Mouse (Mus musculus): Measurements from ENCODE around the gene Prkag2. TPM values are rescaled to one million over a fixed set of nuclear protein-coding genes. Genes with fewer than 3 reads are reported as not detected.
"Not testable (repeated sequence)": the region's sequence is repeated elsewhere in the genome, so short reads cannot be mapped to it uniquely, and the experiment has no call there.

The Prkag2 gene
- polyA plus RNA-seq, 1 experiment from 2014 or later = 94.7 TPM

DNA sequence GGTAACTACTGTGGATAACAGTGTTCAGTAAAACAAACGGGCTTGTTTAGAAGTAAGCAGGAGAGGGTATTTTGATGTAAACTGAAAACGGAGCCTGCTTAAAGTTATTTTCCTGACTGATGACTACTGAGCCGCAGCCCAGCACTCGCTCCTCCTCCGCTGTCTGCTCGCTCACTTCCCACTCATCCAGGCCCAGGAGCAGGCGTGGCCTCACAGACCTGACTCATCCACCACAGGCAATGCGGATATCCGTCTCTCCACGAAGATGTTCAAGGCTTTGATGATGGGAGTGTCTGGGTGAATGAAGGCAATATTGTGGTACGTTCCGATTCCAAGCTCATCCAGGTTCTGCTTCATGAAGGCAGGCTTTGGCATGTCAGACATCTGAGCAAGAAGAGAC is 229.2 kb downstream of the Prkag2 start:
- peaks cover 29% of the 10 kb centered on the region for H3K36me3 ChIP-seq
- no peaks in the 10 kb centered on the region for H3K27me3 ChIP-seq
- no peak overlapping the region for H3K4me2 ChIP-seq
- peaks cover 4% of the 10 kb centered on the region; the same call in 1 of the 2 replicates for H3K4me1 ChIP-seq (replicated peaks)
- no peak for ATAC-seq (ENCODE audit: low FRiP score, low read depth)
- WGBS = 95% methylated on average over 12 of the region's 12 CpGs
- no peak overlapping the region for H3K4me3 ChIP-seq
- H3K9me3 ChIP-seq = no peaks in the 10 kb centered on the region
- H3K27ac ChIP-seq (replicated peaks) = no peak overlapping the region
- H3K9ac ChIP-seq = no peak overlapping the region

DNA sequence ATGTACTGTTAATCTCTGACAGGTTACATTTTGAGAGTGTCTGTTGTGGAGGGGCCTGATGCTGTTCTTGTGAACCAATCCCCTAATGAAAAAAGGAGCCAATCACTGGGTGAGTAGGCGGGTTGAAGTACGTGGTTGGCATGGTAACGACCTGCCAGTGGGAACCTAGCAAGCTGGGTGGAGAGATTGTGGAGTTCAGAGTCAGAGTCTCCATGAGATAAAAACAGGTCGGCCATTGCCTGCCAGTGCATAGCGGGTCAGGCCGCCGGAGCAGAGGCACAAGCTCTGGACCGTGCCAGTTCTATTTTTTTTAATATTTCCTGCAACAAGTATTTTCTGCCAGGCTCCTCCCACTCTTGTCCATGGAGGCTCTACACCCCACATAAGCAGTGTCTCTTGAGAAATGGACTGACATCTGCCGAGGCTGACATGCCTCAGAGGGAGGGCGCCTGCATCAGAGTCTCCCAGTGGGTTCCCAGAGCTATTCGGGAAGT is 230.6 kb downstream of the Prkag2 start:
- peaks cover 4% of the 10 kb centered on the region; the same call in 1 of the 2 replicates for H3K4me1 ChIP-seq (replicated peaks)
- H3K36me3 ChIP-seq = peaks cover 22% of the 10 kb centered on the region
- no peaks in the 10 kb centered on the region for H3K27me3 ChIP-seq
- 61% methylated on average over 11 of the region's 11 CpGs for WGBS
- H3K27ac ChIP-seq (replicated peaks) = no peak overlapping the region
- ATAC-seq (ENCODE audit: low FRiP score, low read depth) = peak; percentile 50
- no peak overlapping the region for H3K9ac ChIP-seq
- H3K4me2 ChIP-seq = no peak overlapping the region
- no peak overlapping the region for H3K4me3 ChIP-seq
- no peaks in the 10 kb centered on the region for H3K9me3 ChIP-seq

DNA sequence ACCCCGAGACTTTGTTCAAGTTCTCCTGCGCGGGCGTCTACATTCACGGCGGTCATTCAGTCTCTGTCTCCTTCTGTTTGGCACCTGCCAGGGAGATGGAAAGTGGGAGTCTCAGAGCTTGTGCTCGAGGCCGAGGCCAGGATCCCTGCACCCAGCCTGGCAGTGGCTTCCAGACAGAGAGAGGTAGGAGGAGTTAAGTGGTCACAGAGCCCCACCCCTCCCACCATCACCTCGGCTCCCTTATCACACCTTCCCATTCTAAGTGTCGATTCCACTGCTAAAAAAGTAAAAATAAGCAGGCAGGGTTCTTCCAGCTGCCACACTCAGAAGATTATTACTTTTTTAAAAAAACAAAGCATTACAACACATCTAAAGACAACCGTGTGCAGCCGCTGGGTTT is 236.6 kb downstream of the Prkag2 start:
- H3K4me3 ChIP-seq = no peak overlapping the region
- no peak for ATAC-seq (ENCODE audit: low FRiP score, low read depth)
- no peak overlapping the region for H3K9ac ChIP-seq
- peaks cover 4% of the 10 kb centered on the region; the same call in 1 of the 2 replicates for H3K4me1 ChIP-seq (replicated peaks)
- no peaks in the 10 kb centered on the region for H3K27me3 ChIP-seq
- H3K4me2 ChIP-seq = no peak overlapping the region
- no peaks in the 10 kb centered on the region for H3K9me3 ChIP-seq
- H3K36me3 ChIP-seq = peaks cover 43% of the 10 kb centered on the region
- no peak overlapping the region for H3K27ac ChIP-seq (replicated peaks)
- 83% methylated on average over 12 of the region's 12 CpGs for WGBS

DNA sequence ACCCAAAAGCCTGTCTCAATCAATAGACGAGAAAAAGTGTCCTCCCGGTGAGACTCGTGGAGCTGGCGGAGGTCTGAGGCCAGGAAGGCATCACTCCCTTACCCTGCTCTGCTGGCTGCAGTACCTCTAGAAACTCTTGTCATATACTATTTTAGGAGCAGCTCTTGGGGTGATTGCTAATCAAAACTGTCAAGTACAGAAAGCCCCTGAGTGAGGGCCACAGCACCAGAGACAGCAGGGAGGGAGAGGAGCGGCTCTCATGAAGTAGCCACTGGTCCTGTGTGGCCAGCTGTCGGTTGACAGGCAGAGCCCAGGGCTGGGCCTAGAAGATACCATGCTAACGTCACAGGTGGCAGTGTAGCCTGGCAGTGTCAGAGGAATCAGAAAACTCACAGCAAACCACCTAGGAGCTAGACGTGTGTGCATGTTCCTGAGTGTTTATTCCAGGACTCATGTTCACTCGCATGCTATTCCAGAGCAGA is 239.0 kb downstream of the Prkag2 start:
- Histone ChIP-seq H3K4me1 (replicated peaks) (peaks cover 4% of the 10 kb centered on the region; the same call in 1 of the 2 replicates), H3K4me2 (no peak overlapping the region), H3K27me3 (no peaks in the 10 kb centered on the region), H3K9ac (no peak overlapping the region), H3K4me3 (no peak overlapping the region), H3K9me3 (no peaks in the 10 kb centered on the region), H3K27ac (replicated peaks) (no peak overlapping the region), H3K36me3 (peaks cover 28% of the 10 kb centered on the region)
- no peak for ATAC-seq (ENCODE audit: low FRiP score, low read depth)
- 88% methylated on average over 9 of the region's 9 CpGs for whole genome bisulfite sequencing

DNA sequence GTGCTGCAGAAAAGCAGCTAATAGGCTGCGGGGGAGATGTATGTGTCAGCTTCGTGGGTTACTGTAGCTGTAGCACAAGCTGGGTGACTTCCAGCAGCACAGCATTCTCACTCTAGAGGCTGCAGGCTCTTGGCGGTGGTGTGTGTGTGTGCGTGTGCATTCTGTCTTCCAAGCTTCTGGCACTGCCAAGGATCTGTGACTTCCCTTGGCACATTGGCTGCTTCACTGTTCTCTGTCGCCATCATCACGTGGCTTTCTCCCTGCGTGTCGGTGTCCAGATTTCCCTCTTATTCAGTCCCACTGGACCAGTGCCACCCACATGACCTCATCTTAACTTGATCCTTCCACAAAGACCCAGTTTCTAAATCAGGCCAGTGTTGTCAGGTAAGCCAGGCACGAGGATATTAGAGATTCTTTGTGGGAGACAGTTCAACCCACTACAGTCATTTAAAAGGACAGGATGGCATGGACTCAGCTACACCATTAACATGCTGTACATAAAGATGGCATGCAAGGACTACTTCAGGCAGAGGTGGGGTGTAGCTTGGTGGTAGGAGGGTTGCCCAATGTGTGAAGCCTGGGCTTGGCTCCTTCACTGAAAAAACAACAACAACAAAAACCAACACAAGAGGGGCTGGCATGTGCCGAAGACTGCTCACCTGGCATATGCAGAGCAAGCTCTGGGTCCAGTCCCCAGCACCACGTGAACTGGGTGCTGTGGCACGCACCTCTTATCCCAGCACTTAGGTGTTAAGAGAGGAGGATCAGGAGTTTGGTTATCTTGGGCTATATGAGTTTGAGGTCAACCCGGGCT is 239.6 kb downstream of the Prkag2 start:
- H3K27ac ChIP-seq (replicated peaks) = peak overlapping the region; percentile 3; the same call in 1 of the 2 replicates
- no peaks in the 10 kb centered on the region for H3K27me3 ChIP-seq
- 79% methylated on average over 13 of the region's 13 CpGs for WGBS
- H3K4me2 ChIP-seq = no peak overlapping the region
- peaks cover 4% of the 10 kb centered on the region; the same call in 1 of the 2 replicates for H3K4me1 ChIP-seq (replicated peaks)
- ATAC-seq (ENCODE audit: low FRiP score, low read depth) = peak; percentile 86
- peaks cover 25% of the 10 kb centered on the region for H3K36me3 ChIP-seq
- no peak overlapping the region for H3K4me3 ChIP-seq
- H3K9ac ChIP-seq = no peak overlapping the region
- H3K9me3 ChIP-seq = no peaks in the 10 kb centered on the region

DNA sequence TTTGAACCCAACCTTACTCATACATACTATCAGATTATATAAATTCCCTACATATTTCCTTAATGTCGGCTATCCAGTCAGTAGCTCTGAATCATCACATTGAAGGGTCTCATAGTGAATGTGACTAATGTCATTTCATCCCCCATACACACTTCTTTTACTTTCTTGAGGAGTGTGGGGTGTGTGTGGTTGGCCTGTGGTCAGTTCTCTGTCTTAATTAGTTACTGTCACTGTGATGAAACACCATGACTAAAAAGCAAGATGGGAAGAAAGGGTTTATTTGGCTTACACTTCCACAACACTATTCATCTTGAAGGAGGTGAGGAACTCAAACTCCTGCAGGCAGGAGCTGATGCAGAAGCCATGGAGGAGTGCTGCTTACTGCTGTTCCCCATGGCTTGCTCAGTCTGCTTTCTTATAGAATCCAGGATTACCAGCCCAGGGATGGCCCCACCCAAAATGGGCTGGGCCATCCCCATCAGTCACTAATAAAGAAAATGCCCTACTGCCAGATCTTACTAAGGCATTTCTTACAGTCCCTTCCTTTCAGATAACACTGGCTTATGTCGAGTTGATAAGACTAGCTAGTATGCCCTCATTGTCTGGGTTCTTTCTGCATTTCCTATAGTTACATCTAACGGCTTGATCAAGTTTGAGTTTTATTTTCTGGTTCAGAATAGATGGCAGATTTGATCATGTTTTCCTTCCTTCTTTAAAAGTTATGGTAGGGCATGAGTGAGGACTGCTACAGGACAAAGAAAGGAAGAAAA is 240.5 kb downstream of the Prkag2 start:
- Histone ChIP-seq H3K27ac (replicated peaks) (no peak overlapping the region; the same call in 1 of the 2 replicates), H3K4me1 (replicated peaks) (peaks cover 4% of the 10 kb centered on the region; the same call in 1 of the 2 replicates), H3K9ac (no peak overlapping the region), H3K9me3 (no peaks in the 10 kb centered on the region), H3K36me3 (peaks cover 25% of the 10 kb centered on the region), H3K27me3 (no peaks in the 10 kb centered on the region), H3K4me2 (no peak overlapping the region), H3K4me3 (no peak overlapping the region)
- ATAC-seq (ENCODE audit: low FRiP score, low read depth) = no peak
- 91% methylated on average over 3 of the region's 3 CpGs for WGBS

DNA sequence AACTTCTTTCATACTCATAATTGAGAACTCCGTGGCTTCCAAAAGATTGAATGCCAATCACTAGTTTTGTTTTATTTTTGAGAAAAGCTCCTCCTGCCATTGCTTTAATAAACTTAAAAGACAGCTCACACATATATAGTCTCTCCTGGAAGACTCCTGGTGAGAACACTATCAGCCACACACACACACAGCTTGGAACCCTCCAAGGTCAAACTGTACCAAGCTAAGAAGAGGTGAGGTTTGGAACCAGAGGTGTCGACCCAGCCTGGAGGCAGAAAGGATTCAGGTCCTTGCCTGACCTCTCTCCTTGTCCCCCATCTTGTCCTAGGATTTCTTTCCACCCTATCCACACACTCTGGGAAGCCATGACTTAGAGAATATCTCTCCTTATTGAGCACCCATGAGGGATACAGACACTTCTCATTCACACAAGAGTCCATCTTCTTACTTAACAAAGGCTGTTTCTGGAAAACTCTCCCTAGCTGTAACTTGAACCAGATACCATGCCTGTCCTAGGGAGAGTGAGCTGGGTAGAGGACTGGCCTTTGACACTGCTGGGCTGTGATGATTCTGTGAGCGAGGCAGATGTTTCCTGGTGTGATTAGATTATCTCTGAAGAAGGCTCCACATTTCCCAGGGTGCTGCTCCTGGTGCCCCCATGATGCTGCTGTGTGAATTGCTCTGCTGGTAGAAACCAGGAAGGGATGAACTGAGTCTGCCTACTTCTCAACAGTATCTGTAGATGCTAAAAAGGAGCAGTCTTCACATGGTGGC is 245.4 kb downstream of the Prkag2 start:
- WGBS = 68% methylated on average over 3 of the region's 3 CpGs
- ATAC-seq (ENCODE audit: low FRiP score, low read depth) = no peak
- Histone ChIP-seq H3K4me2 (no peak overlapping the region), H3K4me1 (replicated peaks) (peaks cover 2% of the 10 kb centered on the region; the same call in 1 of the 2 replicates), H3K27ac (replicated peaks) (no peak overlapping the region), H3K9ac (no peak overlapping the region), H3K27me3 (no peaks in the 10 kb centered on the region), H3K36me3 (no peaks in the 10 kb centered on the region), H3K9me3 (no peaks in the 10 kb centered on the region), H3K4me3 (no peak overlapping the region)

DNA sequence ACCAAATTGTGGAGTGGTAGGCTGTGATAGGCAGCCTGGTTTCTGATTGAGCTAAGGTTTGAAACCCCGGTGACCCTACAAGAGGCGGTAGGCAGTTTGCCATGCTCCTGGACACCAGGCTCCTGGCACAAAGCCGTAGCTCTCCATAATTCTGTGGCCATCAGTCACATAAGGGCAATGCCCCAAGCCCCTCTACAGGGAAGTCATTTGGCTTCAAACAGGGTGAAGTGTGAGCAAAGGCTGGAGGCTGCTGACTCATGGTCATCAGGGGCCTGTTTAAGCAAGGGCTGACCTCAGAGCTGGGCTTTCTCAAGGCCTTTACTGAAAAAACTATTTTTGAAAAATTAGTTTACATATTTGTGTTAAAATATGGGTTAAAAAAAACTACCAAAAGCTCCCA is 246.2 kb downstream of the Prkag2 start:
- 83% methylated on average over 3 of the region's 3 CpGs for WGBS
- H3K4me1 ChIP-seq (replicated peaks) = no peaks in the 10 kb centered on the region
- no peaks in the 10 kb centered on the region for H3K9me3 ChIP-seq
- ATAC-seq (ENCODE audit: low FRiP score, low read depth) = no peak
- no peak overlapping the region for H3K9ac ChIP-seq
- no peaks in the 10 kb centered on the region for H3K27me3 ChIP-seq
- H3K36me3 ChIP-seq = no peaks in the 10 kb centered on the region
- H3K4me2 ChIP-seq = no peak overlapping the region
- no peak overlapping the region for H3K4me3 ChIP-seq
- no peak overlapping the region for H3K27ac ChIP-seq (replicated peaks)

DNA sequence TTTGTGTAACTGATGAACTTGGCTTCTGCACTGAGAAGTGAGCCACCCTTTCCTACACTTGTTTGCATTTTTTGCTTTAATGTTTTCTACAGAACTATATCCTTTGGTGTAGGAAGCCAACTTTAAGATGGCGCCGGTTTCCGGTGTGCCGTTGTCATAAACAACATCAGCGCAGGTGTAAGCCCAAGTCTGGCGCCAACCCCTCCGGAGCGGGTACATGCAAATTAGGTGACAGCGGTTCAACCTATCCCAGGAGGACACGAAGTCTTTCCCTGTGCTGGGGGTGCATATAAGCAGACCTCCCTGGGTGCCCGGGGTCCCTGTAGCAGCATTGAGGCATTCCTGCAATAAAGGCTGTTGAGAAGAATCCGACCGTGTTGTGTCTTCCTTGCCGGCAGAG is 252.2 kb downstream of the Prkag2 start:
- ATAC-seq (ENCODE audit: low FRiP score, low read depth); H3K4me2 ChIP-seq; H3K36me3 ChIP-seq; H3K27ac ChIP-seq (replicated peaks); H3K4me3 ChIP-seq; H3K27me3 ChIP-seq; H3K9me3 ChIP-seq; H3K4me1 ChIP-seq (replicated peaks); H3K9ac ChIP-seq: not testable (repeated sequence)
- 90% methylated on average over 14 of the region's 14 CpGs for WGBS

DNA sequence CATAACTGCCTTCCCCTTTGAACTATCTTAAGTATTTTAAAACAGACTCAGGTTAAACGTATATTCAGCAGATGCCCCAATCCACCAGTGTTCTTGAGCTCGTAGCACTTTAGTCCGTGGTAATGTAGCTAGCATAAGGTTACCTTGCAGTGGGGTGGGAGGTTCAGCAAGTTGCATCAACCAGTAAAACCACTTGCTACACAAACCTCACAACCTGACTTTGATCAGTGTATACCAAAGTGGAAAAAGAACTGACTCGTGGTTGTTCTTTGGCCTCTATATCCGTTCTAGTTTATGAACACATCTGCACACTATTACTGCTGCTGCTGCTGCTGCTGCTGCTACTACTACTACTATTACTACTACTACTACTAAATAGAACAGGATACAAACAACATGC is 256.6 kb downstream of the Prkag2 start:
- Histone ChIP-seq H3K36me3 (no peaks in the 10 kb centered on the region), H3K9me3 (no peaks in the 10 kb centered on the region), H3K27me3 (no peaks in the 10 kb centered on the region), H3K4me2 (peak overlapping the region; percentile 68), H3K27ac (replicated peaks) (peak overlapping the region; percentile 99; the same call in 1 of the 2 replicates), H3K4me3 (no peak overlapping the region), H3K9ac (0 out of 2 replicates have a peak overlapping the region, but pooled peaks have one; percentile 55), H3K4me1 (replicated peaks) (peaks cover 32% of the 10 kb centered on the region)
- ATAC-seq (ENCODE audit: low FRiP score, low read depth) = no peak
- 94% methylated on average over 5 of the region's 5 CpGs for WGBS

DNA sequence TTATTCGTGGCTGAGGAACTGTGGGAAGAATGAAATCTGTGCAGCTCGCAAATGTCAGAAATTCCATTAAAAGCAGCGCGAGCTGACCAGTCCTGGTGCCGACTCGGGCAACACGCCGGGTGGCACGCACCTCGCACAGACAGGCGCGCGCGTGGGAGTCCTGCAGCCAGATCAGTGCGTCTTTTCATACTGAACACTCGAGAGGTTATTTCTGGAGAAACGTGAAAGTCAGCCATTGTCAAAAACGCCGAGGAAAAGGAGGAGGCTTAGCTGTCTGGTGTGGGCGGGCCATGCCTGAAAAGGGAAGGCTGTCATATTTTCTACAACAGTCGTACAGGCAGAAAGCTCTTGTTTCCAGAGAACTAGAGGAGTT is 257.4 kb downstream of the Prkag2 start:
- Histone ChIP-seq H3K9ac (peak overlapping the region; percentile 55), H3K9me3 (no peaks in the 10 kb centered on the region), H3K27me3 (no peaks in the 10 kb centered on the region), H3K27ac (replicated peaks) (peak overlapping the region; percentile 99), H3K4me3 (peak overlapping the region; percentile 97), H3K36me3 (no peaks in the 10 kb centered on the region), H3K4me2 (peak overlapping the region; percentile 68), H3K4me1 (replicated peaks) (peaks cover 39% of the 10 kb centered on the region)
- no peak for ATAC-seq (ENCODE audit: low FRiP score, low read depth)
- WGBS = 1% methylated on average over 21 of the region's 21 CpGs

All from hindbrain, embryonic 15.5 days (tissue).